ENCODE assay signal across 18 mouse cellular contexts in genomic region chr7:98407615-98408014, GRCm38 (mm10). TPM values are rescaled to one million over a fixed set of nuclear protein-coding genes. Genes with fewer than 3 reads are reported as not detected.
"Had no signal": no experiment of that assay in that cellular context is flagged by ENCODE, and none has a peak within 500 bp of the region (broad histone marks: within the 10 kb centered on the region; RNA-seq: fewer than 3 reads in every experiment).

No protein-coding gene starts in this region.

- DNase-seq: kidney, adult 2 months; kidney, postnatal 25 days; layer of hippocampus, adult 9-11 months; liver, embryonic 13.5 days; lung, adult 2 months; retina, postnatal 1 day; right cerebral cortex, postnatal 25 days; spleen, adult 18-20 months; thymus, postnatal 25 days had no signal

- ATAC-seq: midbrain, embryonic 13.5 days; midbrain, embryonic 16.5 days had no signal

RNA-seq across cellular contexts. Expression of gene Gucy2d, which starts 32.6 kb away (rescaled TPM):
- total RNA-seq: layer of hippocampus, adult 2 months; layer of hippocampus, postnatal 25 days; left cerebral cortex, adult 18-20 months; left cerebral cortex, postnatal 10 days; liver, adult 2 months; monocyte, adult 5-6 weeks; neutrophil, adult 5-6 weeks had no signal

RNA-seq across cellular contexts. Expression of gene Tsku, which starts 46.5 kb away (rescaled TPM):
- total RNA-seq: monocyte, adult 5-6 weeks; neutrophil, adult 5-6 weeks had no signal
